Mouse (Mus musculus): ENCODE results near the gene Ccdc84. TPM values are rescaled to one million over a fixed set of nuclear protein-coding genes. Genes with fewer than 3 reads are reported as not detected.
"Not testable (repeated sequence)": the region's sequence is repeated elsewhere in the genome, so short reads cannot be mapped to it uniquely, and the experiment has no call there.

The Ccdc84 gene
- polyA plus RNA-seq (2017; shearing (Covaris generic)), result 10 to 100 TPM; 24.7 to 27.2 TPM

GRCm38 (mm10) chr9:44418519-44419385 is at the start of gene Ccdc84:
TSS of gene Ccdc84 (minus strand) at chr9:44418569.
- ATAC-seq, result no peak

DNA sequence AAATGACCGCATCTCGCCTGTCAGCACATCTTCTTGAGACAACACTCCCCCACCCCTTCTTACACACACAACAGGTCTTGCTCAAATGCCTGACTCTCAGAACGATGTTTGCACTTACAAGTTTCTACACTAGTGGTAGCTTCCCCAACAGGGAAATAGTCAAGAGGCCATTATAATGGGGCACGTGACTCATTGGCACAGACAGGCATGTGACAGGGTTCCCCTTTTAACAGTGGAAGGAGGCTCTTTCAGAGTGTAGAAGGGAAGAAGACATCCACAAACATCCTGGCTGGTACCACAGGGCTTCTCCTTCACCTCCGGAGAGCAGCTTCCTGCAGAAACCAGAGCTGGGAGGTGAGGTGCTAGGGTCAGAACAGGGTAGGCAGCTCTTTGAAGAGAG is 43.6 kb upstream of the Ccdc84 start:
- no peak for ATAC-seq

DNA sequence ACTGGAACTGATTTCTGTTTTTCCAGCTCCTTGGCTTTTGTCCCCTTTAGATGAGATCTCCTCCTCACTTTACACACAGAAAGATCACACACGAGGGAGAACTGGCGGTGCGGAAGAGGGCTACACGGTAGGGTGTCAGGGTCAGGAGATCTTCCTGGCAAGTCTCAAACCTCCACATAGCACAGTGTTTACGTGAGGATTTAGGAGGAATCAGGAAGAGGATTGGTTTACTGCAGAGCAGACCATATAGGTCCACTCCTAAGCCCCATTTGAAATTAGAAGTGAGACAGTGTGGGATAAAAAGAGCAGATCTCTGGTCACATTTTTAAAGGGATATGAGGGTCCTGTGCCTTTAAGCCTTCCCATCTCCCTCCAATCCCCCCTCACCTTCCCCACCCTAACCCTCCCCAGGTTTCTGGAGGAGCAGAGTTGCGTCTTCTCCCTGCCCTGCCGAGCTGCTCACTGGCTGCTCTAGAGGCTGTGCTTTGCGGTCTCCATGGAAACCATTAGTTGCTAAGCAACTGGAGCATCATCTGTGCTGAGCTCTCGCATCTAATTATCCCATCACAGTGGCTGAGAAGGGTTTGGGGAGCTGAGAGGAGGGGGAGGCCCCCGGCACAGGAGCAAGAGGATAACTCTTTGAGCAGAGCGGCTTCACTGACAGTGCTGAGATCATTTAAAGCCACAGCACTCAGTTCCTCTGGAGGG is 38.8 kb upstream of the Ccdc84 start:
- ATAC-seq, result no peak

- ATAC-seq, result no peak
These were observed 36.5 kb upstream of the Ccdc84 start, which contains the start of gene Upk2 for GRCm38 (mm10) chr9:44454891-44455220. TSS of gene Upk2 (minus strand) at chr9:44454976.

- peak; percentile 81 for ATAC-seq
These were observed 35.9 kb upstream of the Ccdc84 start for GRCm38 (mm10) chr9:44454132-44454890.

- ATAC-seq, result no peak
These were observed 32.0 kb upstream of the Ccdc84 start for GRCm38 (mm10) chr9:44450387-44450786.

DNA sequence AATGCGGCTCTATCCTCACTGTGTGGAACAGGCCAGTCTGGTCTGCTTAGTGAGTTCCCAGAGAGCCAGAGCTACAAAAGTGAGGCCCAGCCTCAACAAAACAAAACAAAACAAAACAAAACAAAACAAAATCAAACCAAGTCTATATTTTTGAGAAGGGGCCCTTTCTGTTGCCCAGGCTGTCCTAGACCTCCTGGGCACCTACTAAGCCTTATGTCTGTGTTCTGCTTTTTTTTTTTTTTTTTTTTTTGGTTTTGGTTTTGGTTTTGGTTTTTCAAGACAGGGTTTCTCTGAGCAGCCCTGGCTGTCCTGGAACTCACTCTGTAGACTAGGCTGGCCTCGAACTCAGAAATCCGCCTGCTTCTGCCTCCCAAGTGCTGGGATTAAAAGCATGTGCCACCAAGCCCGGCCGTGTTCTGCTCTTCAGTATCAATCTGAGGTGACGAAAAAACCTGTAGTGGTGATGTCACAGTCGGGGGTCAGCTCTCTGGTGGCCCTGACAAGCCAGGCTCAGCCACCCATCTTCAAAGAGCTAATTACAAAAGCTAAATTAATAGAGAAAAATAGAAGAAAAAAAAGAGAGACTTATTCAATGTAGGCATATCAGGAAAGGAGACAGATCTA is 26.1 kb upstream of the Ccdc84 start:
- ATAC-seq, result not testable (repeated sequence)

- no peak for ATAC-seq
These were observed 22.6 kb upstream of the Ccdc84 start, which contains the start of gene Foxr1 for GRCm38 (mm10) chr9:44440961-44441360. TSS of gene Foxr1 (minus strand) at chr9:44441136.

GRCm38 (mm10) chr9:44435747-44436146 is 17.4 kb upstream of the Ccdc84 start:
- ATAC-seq, result no peak

DNA sequence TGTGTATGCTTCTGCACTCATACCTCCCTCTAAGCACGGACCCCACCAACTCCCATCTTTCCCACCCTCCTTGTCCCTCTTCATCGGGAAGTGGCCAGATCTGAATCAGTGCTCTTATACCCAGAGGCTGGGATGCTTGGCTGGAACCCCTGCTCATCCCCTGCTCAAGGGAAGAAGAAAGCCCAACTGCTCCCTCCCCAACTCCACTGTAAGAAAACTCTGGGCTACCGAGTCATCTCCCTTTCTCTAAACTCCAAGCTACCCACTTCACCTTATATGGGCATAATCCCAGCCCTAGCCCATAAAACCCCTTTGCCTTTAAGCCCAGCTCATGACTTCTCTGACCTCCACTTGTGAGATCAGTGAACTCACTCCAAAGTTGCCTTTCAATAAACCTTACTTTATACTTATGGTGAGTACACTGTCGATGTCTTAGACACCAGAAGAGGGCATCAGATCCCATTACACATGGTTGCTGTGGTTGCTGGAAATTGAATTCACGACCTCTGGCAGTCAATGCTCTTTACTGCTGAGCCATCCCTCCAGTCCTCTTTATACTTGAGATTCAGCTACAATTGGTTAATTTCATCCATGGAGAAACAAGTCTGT is 14.3 kb upstream of the Ccdc84 start:
- no peak for ATAC-seq

DNA sequence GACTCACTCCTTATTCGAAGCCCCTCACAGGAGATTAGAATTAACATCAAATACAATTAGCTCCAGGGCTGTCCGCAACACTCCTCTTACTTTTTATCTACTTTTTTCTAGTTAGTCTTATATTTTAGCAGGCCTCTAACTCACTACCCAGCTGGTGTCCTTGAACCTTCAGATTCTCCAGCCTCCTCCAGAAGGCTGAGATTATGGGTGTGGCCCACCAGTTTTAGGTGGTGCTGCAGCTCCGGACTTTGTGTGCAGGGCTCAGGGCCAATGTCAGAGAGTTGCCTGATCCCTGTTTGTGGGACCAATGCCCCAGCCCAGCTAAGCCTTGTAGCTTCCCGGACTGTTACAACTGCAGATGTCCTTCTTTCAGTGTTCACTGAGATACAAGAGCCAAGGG is 5.2 kb upstream of the Ccdc84 start:
- no peak for ATAC-seq

DNA sequence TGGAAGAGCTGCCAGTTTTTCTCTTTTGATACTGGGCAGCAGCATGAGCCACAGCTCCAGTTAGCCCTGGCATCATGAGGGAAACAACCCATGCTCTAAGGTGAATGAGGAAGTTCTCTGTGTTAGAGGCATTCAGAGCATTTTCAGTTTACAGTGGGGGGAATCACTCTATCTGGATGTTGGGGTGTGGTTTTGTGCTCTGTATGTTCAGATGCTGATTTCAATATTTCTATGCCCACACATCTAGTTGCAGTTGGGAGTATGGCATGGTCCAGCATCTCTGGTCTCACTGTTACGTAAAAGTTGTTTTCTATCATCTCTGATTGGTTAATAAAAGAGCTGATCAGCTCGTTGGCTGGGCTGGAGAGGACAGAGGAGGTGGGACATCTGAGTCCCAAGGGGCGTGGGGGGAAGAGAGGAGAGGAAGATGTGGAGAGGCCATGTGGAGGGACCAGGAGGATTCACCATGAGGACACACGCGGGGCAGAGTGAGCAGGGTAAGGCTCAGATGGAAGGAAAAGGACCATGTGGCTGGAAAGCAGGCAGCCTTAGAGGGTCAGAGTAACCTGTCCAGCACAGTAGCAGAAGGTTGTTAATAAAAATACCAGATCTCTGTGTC is 2.0 kb upstream of the Ccdc84 start:
- no peak for ATAC-seq

GRCm38 (mm10) chr9:44419730-44420129 is 1.4 kb upstream of the Ccdc84 start:
- not testable (repeated sequence) for ATAC-seq

DNA sequence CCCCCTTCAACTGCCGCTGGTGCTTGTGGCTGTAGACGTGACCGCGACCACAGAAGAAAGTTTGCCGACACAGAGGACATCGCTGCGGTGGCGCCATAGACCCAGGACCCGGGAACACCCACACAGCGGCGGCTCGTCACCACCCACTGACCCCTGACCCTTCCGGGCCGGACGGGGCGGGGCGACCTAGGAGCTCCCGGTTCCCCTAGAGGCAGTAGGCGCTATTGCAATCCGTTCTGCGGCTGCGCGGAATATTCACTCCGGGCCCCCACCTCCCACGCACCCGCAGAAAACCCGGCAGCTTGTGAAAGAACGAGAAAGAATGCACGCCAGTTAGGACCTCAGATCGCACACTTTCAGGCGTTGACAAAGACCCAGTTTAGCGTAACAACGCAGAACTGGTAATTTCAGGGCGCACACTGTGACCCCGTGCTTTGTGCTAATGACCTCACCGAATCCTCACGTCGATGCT is 441 bp downstream of the Ccdc84 start:
- ATAC-seq, result peak; percentile 93

GRCm38 (mm10) chr9:44417156-44417891 is 1.0 kb downstream of the Ccdc84 start:
- ATAC-seq, result peak; percentile 32

GRCm38 (mm10) chr9:44412781-44413180 is 5.6 kb downstream of the Ccdc84 start:
- no peak for ATAC-seq

GRCm38 (mm10) chr9:44412306-44412705 is 6.1 kb downstream of the Ccdc84 start:
- ATAC-seq, result no peak

GRCm38 (mm10) chr9:44411601-44412130 is 6.7 kb downstream of the Ccdc84 start:
- no peak for ATAC-seq

DNA sequence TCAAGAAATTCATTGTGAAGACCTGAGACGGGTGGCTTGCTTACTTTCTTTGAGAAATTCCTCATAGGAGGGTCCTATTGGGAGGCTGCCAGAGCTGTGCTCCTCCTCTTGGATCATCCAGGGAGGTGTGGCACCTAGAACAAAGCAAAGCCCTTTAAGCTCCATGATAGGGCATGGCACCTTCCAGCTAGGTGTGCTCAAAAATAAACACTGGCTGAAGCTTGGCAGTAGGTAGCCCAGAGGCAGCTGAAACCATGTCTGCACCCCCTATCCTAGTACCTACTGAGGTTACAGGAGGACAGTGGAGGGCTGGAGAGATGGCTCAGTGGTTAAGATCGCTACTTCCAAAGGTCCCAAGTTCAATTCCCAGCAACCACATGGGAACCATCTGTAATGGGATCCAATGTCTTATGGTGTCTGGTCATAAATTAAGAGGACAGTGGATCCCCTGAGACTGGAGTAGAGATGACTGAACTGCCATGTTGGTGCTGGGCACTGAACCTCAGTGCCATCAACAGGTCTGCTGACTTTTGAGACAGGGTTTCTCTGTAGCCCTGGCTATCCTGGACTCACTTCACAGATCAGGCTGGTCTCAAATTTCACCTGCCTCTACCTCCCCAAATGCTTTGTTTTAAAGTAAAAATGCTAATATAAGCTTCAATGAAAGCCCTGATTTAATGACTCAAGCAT is 7.6 kb downstream of the Ccdc84 start:
- ATAC-seq, result no peak

GRCm38 (mm10) chr9:44408693-44409092 is 9.7 kb downstream of the Ccdc84 start:
- not testable (repeated sequence) for ATAC-seq

Measured in CD4-positive, CD25-positive, alpha-beta regulatory T cell, adult 4 months (primary cell).